9 mouse cellular contexts compared by ENCODE assay signal in genomic region chr5:74601171-74601570, GRCm38 (mm10).
"Had no signal": no experiment of that assay in that cellular context is flagged by ENCODE, and none has a peak within 500 bp of the region (broad histone marks: within the 10 kb centered on the region; RNA-seq: fewer than 3 reads in every experiment).

No protein-coding gene starts in this region.

- DNase-seq: kidney, postnatal 10 days; kidney, postnatal 4 days; left cerebral cortex, postnatal 4 days; right cerebral cortex, postnatal 14 days; thymus, postnatal 36 days had no signal

- H3K9me3 ChIP-seq: liver, embryonic 15.5 days; lung, embryonic 15.5 days; midbrain, embryonic 13.5 days had no signal

- H3K9ac ChIP-seq: liver, embryonic 15.5 days; lung, embryonic 15.5 days; midbrain, embryonic 13.5 days had no signal

- H3K4me1 ChIP-seq: liver, embryonic 15.5 days; midbrain, embryonic 13.5 days had no signal

- H3K4me2 ChIP-seq: liver, embryonic 11.5 days; liver, embryonic 15.5 days; lung, embryonic 15.5 days; midbrain, embryonic 13.5 days had no signal

- H3K4me3 ChIP-seq: liver, embryonic 15.5 days; lung, embryonic 15.5 days; midbrain, embryonic 13.5 days had no signal

- H3K27me3 ChIP-seq: liver, embryonic 15.5 days; lung, embryonic 15.5 days; midbrain, embryonic 13.5 days had no signal

- H3K27ac ChIP-seq: liver, embryonic 15.5 days; lung, embryonic 15.5 days; midbrain, embryonic 13.5 days had no signal

- ATAC-seq: midbrain, embryonic 13.5 days had no signal
